Mouse (Mus musculus) liver, adult 2 months (tissue): Measurements from ENCODE around the gene Grap. TPM values are rescaled to one million over a fixed set of nuclear protein-coding genes. Genes with fewer than 3 reads are reported as not detected.

ENCODE experiments used
- DNase-seq: peaks from one replicate; pipeline ENCODE4 v3.0.0-alpha.2; 2011; ENCODE audit warnings: low read depth, low spot score; ENCODE audit errors: extremely low read depth
- H3K27ac ChIP-seq: fragments of 200-500 bp; replicated peaks from 2 replicates; pipeline ENCODE4 v1.5.1; 2012; ENCODE audit warnings: low read depth, mild to moderate bottlenecking, control low read depth, inconsistent platforms, low read length; ENCODE audit not compliant: insufficient read depth
- H3K27me3 ChIP-seq: fragments of 200-500 bp; 2 replicates; pipeline ENCODE4 v1.6.1; 2012; ENCODE audit warnings: mild to moderate bottlenecking, moderate library complexity, low read length, inconsistent platforms; ENCODE audit not compliant: control insufficient read depth, insufficient read depth
- H3K36me3 ChIP-seq: fragments of 200-500 bp; 2 replicates; pipeline ENCODE4 v1.6.1; 2012; ENCODE audit warnings: low read length, inconsistent platforms; ENCODE audit not compliant: control insufficient read depth, insufficient read depth
- H3K4me1 ChIP-seq: fragments of 200-500 bp; 2 replicates; pipeline ENCODE4 v1.6.1; 2011; ENCODE audit warnings: low read length; ENCODE audit not compliant: control insufficient read depth, insufficient read depth
- H3K4me3 ChIP-seq: fragments of 200-500 bp; 2 replicates; pipeline ENCODE4 v1.5.1; 2011; ENCODE audit warnings: low read depth, mild to moderate bottlenecking, control low read depth, low read length, moderate library complexity; ENCODE audit not compliant: insufficient read depth
- H3K79me2 ChIP-seq: fragments of 200-500 bp; 2 replicates; pipeline ENCODE4 v1.6.1; 2012; ENCODE audit warnings: inconsistent platforms, mild to moderate bottlenecking, low read length, moderate library complexity; ENCODE audit not compliant: control insufficient read depth, insufficient read depth
- H3K9ac ChIP-seq: fragments of 200-500 bp; 2 replicates; pipeline ENCODE4 v1.6.1; 2012; ENCODE audit warnings: low read depth, mild to moderate bottlenecking, control low read depth, inconsistent platforms, low read length
- CTCF ChIP-seq: fragments of 200-500 bp; IDR thresholded peaks from 2 replicates; pipeline ENCODE4 v1.5.1; 2011; ENCODE audit warnings: low read depth, low read length, control low read depth
- POLR2A ChIP-seq: fragments of 200-500 bp; IDR thresholded peaks from 2 replicates; pipeline ENCODE4 v1.6.1; 2011; ENCODE audit warnings: low read length, control low read depth; ENCODE audit not compliant: insufficient read depth; ENCODE audit errors: extremely low read depth
- WGBS: fragments of 180-500 bp; shearing (Covaris S2); methylation state at CpG from one replicate; pipeline ENCODE4 v1.1.7; 2018; 5-methylcytosine and 5-hydroxymethylcytosine counted together
- polyA plus RNA-seq: library from polyadenylated mRNA; depleted of rRNA; stranded (reverse); fragments of >200 nt; gene quantifications from 2 replicates; pipeline ENCODE4 v1.2.3, GENCODE M21; 2012
- total RNA-seq: library from RNA; depleted of rRNA; stranded (reverse); fragments of >200 nt; gene quantifications from 2 replicates; pipeline ENCODE4 v1.2.3, GENCODE M21; 2014

Grap gene
- total and polyA plus RNA-seq, 2 experiments: 3.4 to 3.8 TPM

DNA sequence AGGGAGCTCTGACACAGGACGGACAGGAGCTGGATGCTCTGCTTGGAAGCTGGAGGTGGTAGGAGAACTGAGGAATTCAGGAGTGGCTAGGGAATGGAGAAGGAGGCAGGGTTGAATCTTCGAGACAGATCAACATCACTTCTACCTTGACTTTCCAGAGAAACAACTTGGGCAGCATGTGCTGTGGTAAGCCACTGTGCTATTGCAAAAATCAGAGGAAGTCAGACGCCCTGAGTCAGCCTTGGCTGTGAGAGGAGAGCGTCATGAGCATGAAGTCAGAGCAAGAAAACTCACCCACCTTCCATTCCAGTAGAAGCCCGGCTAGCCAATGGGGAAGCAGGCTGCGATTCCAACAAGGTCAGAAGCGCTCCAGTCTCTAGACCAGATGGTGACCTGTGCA is 11.0 kb upstream of the Grap start:
- H3K36me3 ChIP-seq: no peaks in the 10 kb centered on the region
- H3K9ac ChIP-seq: no peak overlapping the region
- WGBS: 86% methylated on average over 7 of the region's 7 CpGs
- H3K4me1 ChIP-seq: peaks cover 3% of the 10 kb centered on the region; the same call in 1 of the 2 replicates
- no peak for TF ChIP-seq POLR2A
- TF ChIP-seq CTCF: no peak
- no peaks in the 10 kb centered on the region for H3K27me3 ChIP-seq
- H3K27ac ChIP-seq: no peak overlapping the region
- DNase-seq: no peak
- H3K79me2 ChIP-seq: no peaks in the 10 kb centered on the region
- H3K4me3 ChIP-seq: no peak overlapping the region

DNA sequence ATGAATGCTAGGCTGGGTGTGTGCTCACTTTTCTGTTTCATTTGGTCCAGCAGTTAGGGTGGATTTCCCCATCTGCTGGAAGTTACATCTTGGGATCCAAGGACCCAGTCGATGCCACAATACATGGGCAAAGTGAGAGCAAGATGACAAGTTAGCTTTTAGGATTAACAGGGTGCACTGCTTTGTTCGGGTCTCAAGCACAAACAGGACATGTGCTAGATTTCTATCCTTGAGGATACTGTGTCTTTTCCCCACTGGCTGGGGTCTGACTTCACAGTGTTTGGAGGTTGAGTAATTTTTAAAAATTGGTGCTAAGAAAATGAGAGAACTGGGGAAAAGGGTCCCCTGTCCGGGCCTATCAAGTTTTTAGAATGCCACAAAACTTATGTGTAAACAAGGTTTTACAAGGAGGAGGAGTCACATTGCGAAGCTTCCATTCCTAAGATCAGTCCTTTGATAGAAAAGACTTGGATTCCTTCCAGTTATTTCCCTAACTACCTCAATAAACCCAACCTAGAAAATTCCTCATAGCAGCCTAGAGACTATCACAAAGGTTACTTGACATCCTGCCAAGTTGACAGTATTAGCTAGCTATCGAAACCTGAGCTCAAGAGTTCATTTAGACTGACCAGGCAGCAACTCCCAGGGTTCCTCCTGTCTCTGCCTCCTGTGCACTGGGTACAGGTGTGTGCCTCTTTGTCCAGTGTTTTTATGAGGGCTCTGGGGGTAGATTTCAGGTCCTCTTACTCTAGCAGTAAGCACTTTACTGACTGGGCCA is 9.7 kb upstream of the Grap start:
- peaks cover 3% of the 10 kb centered on the region; the same call in 1 of the 2 replicates for H3K4me1 ChIP-seq
- peak; percentile 89 for DNase-seq
- WGBS: 47% methylated on average over 5 of the region's 5 CpGs

DNA sequence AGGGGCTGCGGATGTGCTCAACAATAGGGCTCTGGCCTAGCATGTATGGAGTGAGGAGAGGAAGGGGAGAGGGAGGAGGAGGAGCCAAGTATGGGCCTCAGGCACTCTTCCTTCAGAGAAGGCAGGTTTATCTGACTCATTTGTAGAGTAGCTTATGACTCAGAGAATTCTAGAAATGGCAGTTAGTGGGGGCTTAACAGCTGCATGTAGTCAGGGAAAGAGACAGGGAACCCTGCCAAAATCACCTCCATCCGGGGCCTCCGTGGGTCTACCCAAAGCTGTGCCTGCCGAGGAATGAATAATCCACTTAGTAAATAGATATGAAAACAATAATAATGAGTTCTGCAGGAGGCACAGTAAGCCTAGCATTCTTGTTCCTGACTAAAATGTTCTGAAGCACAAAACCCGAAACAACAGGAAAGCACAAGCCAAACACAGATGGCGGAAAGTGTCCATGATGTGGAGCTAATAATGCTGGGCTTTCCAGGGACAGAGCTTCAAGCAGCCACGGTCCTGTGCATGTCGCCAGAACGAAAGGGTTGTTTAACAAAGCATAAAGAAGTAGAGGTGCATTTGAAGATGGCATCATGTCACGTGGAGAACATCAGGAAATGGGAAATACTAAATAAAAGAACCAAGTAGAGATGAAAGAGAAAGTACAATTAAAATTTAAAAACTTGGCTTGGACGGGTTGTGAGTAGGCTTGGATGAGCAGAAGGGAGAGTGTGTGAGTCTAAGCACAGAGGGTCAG is 8.3 kb upstream of the Grap start:
- Histone ChIP-seq H3K27ac (no peak overlapping the region), H3K4me1 (peaks cover 2% of the 10 kb centered on the region; the same call in 1 of the 2 replicates), H3K4me3 (no peak overlapping the region), H3K27me3 (no peaks in the 10 kb centered on the region), H3K36me3 (no peaks in the 10 kb centered on the region), H3K79me2 (no peaks in the 10 kb centered on the region), H3K9ac (no peak overlapping the region)
- 87% methylated on average over 11 of the region's 11 CpGs for WGBS
- DNase-seq: no peak
- TF ChIP-seq POLR2A (no peak), CTCF (no peak)

More for the DNA sequence above, 9.7 kb upstream of the Grap start:
- Histone ChIP-seq H3K9ac (no peak overlapping the region), H3K36me3 (no peaks in the 10 kb centered on the region), H3K27ac (no peak overlapping the region), H3K79me2 (no peaks in the 10 kb centered on the region), H3K27me3 (no peaks in the 10 kb centered on the region), H3K4me3 (no peak overlapping the region)
- TF ChIP-seq CTCF: no peak
- no peak for TF ChIP-seq POLR2A

DNA sequence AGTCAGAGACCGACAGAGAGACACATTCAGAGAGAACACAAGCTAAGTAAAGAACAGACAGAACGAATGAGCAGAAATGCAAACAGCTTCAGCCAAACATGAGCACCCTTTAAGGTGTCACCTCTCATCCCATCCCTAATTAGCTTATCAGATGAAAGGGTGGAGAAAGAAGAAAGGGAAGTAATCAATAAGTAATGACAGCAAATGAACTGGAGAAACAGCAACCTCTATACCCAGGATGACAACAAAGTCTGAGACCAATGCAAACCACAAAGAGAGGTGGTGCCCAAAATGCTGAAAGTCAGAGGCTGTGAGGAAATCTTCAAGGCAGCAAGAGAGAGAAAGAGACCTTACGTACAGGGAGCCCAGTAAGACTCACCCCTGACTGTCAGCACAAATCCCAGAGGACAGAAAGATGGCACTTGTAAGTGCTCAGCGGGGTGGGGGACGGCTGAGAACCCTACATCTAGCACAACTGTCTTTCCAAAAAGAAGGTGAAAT is 7.7 kb upstream of the Grap start:
- Histone ChIP-seq H3K36me3 (no peaks in the 10 kb centered on the region), H3K27me3 (no peaks in the 10 kb centered on the region), H3K4me3 (no peak overlapping the region), H3K9ac (no peak overlapping the region), H3K79me2 (no peaks in the 10 kb centered on the region), H3K4me1 (peaks cover 2% of the 10 kb centered on the region; the same call in 1 of the 2 replicates), H3K27ac (no peak overlapping the region)
- DNase-seq: no peak
- WGBS: 84% methylated on average over 5 of the region's 5 CpGs
- TF ChIP-seq CTCF (no peak), POLR2A (no peak)

DNA sequence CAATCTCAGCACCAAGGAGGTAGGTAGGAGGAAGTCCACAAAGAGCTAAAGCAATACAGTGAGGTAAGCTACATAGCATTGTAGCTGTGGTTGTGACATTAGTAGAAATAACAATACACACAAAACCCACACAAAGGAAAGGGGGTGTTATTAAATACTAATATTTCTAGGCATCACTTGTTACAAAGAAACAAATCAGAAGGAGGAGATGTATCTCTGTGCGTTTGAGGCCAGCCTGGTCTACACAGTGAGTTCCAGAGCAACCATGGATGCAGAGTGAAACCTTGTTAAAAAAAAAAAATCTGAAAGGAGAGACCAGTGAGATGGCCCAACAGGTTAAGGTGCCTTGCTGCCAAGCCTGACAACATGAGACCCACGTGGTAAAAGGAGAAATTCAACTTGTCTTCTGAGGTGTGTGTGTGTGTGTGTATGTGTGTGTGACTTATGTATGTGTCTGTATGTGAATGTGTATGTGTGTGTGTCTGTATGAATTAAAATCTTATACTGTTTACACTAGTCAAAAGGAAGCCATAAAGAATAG is 6.5 kb upstream of the Grap start:
- no peaks in the 10 kb centered on the region for H3K79me2 ChIP-seq
- H3K27me3 ChIP-seq: no peaks in the 10 kb centered on the region
- H3K4me3 ChIP-seq: no peak overlapping the region
- H3K4me1 ChIP-seq: peaks cover 2% of the 10 kb centered on the region; the same call in 1 of the 2 replicates
- 68% methylated on average over 2 of the region's 2 CpGs for WGBS
- no peak for TF ChIP-seq POLR2A
- no peak for TF ChIP-seq CTCF
- no peak overlapping the region for H3K27ac ChIP-seq
- no peak for DNase-seq
- no peak overlapping the region for H3K9ac ChIP-seq
- no peaks in the 10 kb centered on the region for H3K36me3 ChIP-seq
